Mouse (Mus musculus) CD4-positive, CD25-positive, alpha-beta regulatory T cell, adult 2 months (primary cell): ENCODE data around the gene Hace1.
"Not testable (repeated sequence)": the region's sequence is repeated elsewhere in the genome, so short reads cannot be mapped to it uniquely, and the experiment has no call there.

Experiments used
- DNase-seq: peaks from one replicate; pipeline ENCODE4 v3.0.0-alpha.2; 2012; ENCODE audit warnings: low read depth, low spot score

Hace1 gene

GRCm38 (mm10) chr10:45577731-45578297 lies at the start of gene Hace1:
Hace1 (plus strand) TSS chr10:45577829.
- DNase-seq = peak; percentile 91

- DNase-seq = not testable (repeated sequence)
These were observed 40.3 kb upstream of the Hace1 start for GRCm38 (mm10) chr10:45537334-45537733.

GRCm38 (mm10) chr10:45542726-45543125 lies 34.9 kb upstream of the Hace1 start:
- no peak for DNase-seq

- DNase-seq = peak; percentile 13
These were observed 30.8 kb upstream of the Hace1 start for GRCm38 (mm10) chr10:45546799-45547198.

GRCm38 (mm10) chr10:45578298-45578821 lies 731 bp downstream of the Hace1 start:
- peak; percentile 64 for DNase-seq

- DNase-seq = no peak
These were observed 5.7 kb downstream of the Hace1 start for GRCm38 (mm10) chr10:45583310-45583709.

- no peak for DNase-seq
These were observed 6.2 kb downstream of the Hace1 start for GRCm38 (mm10) chr10:45583829-45584228.

- no peak for DNase-seq
These were observed 6.9 kb downstream of the Hace1 start for GRCm38 (mm10) chr10:45584311-45585102.

- no peak for DNase-seq
These were observed 28.2 kb downstream of the Hace1 start for GRCm38 (mm10) chr10:45605853-45606252.

- DNase-seq = no peak
These were observed 33.1 kb downstream of the Hace1 start for GRCm38 (mm10) chr10:45610727-45611126.

GRCm38 (mm10) chr10:45616012-45616411 lies 38.4 kb downstream of the Hace1 start:
- no peak for DNase-seq

- no peak for DNase-seq
These were observed 41.4 kb downstream of the Hace1 start for GRCm38 (mm10) chr10:45619039-45619438.

- DNase-seq = no peak
These were observed 54.4 kb downstream of the Hace1 start for GRCm38 (mm10) chr10:45631995-45632394.

GRCm38 (mm10) chr10:45632641-45633040 lies 55.0 kb downstream of the Hace1 start:
- DNase-seq = no peak

GRCm38 (mm10) chr10:45635201-45635600 lies 57.6 kb downstream of the Hace1 start:
- DNase-seq = peak; percentile 30

- DNase-seq = no peak
These were observed 62.1 kb downstream of the Hace1 start for GRCm38 (mm10) chr10:45639762-45640161.

GRCm38 (mm10) chr10:45654026-45654425 lies 76.4 kb downstream of the Hace1 start:
- no peak for DNase-seq

GRCm38 (mm10) chr10:45662015-45662414 lies 84.4 kb downstream of the Hace1 start:
- DNase-seq = no peak

GRCm38 (mm10) chr10:45668266-45668665 lies 90.6 kb downstream of the Hace1 start:
- DNase-seq = no peak

GRCm38 (mm10) chr10:45676796-45677195 lies 99.2 kb downstream of the Hace1 start:
- DNase-seq = peak; percentile 16

GRCm38 (mm10) chr10:45686191-45686590 lies 108.6 kb downstream of the Hace1 start:
- DNase-seq = no peak

GRCm38 (mm10) chr10:45694931-45695330 lies 117.3 kb downstream of the Hace1 start:
- DNase-seq = no peak

GRCm38 (mm10) chr10:45695522-45695921 lies 117.9 kb downstream of the Hace1 start:
- no peak for DNase-seq
